Mouse (Mus musculus) hematopoietic stem cell, adult 5-6 weeks (primary cell): ENCODE results near the gene Mroh9. TPM values are rescaled to one million over a fixed set of nuclear protein-coding genes. Genes with fewer than 3 reads are reported as not detected.

Experiments
- ATAC-seq, 2 experiments: fragments of 125-278 bp in 1 of 2; replicated peaks in 1 of 2; 2 replicates each; pipeline ENCODE4 v1.8.0; 2016 to 2017; ENCODE audit warnings: inconsistent platforms in 2 of 2, mild to moderate bottlenecking in 2 of 2, moderate number of reproducible peaks in 2 of 2, low read depth in 1 of 2, moderate TSS enrichment in 1 of 2; ENCODE audit not compliant: low FRiP score in 2 of 2, poor library complexity in 2 of 2, severe bottlenecking in 2 of 2, insufficient read depth in 1 of 2, low TSS enrichment in 1 of 2
- total RNA-seq: library from RNA; stranded (forward); fragments of 172-1452, 232-1000 nt; gene quantifications from 2 replicates; pipeline ENCODE4 v1.2.3, GENCODE M21; 2017

The Mroh9 gene
- total RNA-seq, 1 experiment from 2014 or later = not detected

- no peak for ATAC-seq
Measured at GRCm38 (mm10) chr1:162987546-162987945, 97.9 kb downstream of the Mroh9 start.

DNA sequence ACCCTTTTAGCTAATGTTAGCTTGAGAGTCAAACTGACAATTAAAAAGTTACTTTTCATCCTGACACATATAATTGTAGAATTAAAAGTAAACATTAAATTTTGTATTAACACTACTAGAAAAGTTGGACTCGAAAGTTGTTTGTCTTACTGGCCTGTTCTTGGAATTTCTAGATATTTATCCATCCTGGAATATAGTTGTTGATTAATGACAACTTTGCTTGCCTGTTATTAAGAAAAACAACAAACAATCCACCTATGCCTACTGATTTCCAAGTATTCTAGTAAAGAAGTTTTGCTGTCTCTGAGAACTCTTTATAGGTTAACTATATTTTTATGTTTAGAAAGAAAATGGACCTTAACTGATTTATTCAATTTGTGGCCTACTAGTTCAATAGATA, 98.7 kb downstream of the Mroh9 start:
- no peak for ATAC-seq

- no peak for ATAC-seq
Measured at GRCm38 (mm10) chr1:162986121-162986748, 99.2 kb downstream of the Mroh9 start.

- no peak for ATAC-seq
Measured at GRCm38 (mm10) chr1:162984428-162984827, 101.0 kb downstream of the Mroh9 start, which contains the start of gene Fmo3. Fmo3 (minus strand) TSS chr1:162984528.

Other genes starting within 250 kb of the Mroh9 start
- 2.0 TPM in 1 of 2 replicates, not detected in the other for gene Fmo1, start 219.1 kb downstream of the Mroh9 start, total RNA-seq
- gene Fmo2, start 186.9 kb downstream of the Mroh9 start, total RNA-seq = not detected in 2 replicates
- not detected in 2 replicates for gene Fmo6, start 148.2 kb downstream of the Mroh9 start, total RNA-seq
- gene Fmo3, start 101.1 kb downstream of the Mroh9 start, total RNA-seq = not detected in 2 replicates
- not detected in 2 replicates for gene Prrx1, start 228.0 kb upstream of the Mroh9 start, total RNA-seq